Mouse (Mus musculus) stomach, postnatal 0 days (tissue): ENCODE data around the gene Pqlc3. TPM values are rescaled to one million over a fixed set of nuclear protein-coding genes. Genes with fewer than 3 reads are reported as not detected.
"Not testable (repeated sequence)": the region's sequence is repeated elsewhere in the genome, so short reads cannot be mapped to it uniquely, and the experiment has no call there.

Experiments used
- ATAC-seq: fragments of 200-750 bp; cut with Nextera tagmentation; 2 replicates; pipeline ENCODE4 v1.8.0; 2017; ENCODE audit not compliant: low FRiP score, low TSS enrichment
- DNase-seq: peaks from one replicate; pipeline ENCODE4 v3.0.0-alpha.2; 2016; ENCODE audit warnings: low spot score
- H3K27ac ChIP-seq: fragments of 300-500 bp; sonication (generic); replicated peaks from 2 replicates; pipeline ENCODE4 v1.5.1; 2014; ENCODE audit warnings: mild to moderate bottlenecking, control low read depth
- H3K27me3 ChIP-seq: fragments of 300-500 bp; sonication (generic); 2 replicates; pipeline ENCODE4 v1.6.1; 2014; ENCODE audit warnings: low read length; ENCODE audit not compliant: control insufficient read depth, insufficient read depth
- H3K36me3 ChIP-seq: fragments of 300-500 bp; sonication (generic); 2 replicates; pipeline ENCODE4 v1.6.1; 2014; ENCODE audit warnings: low read length, mixed read lengths; ENCODE audit not compliant: control insufficient read depth, insufficient read depth
- H3K4me1 ChIP-seq: fragments of 300-500 bp; sonication (generic); replicated peaks from 2 replicates; pipeline ENCODE4 v1.6.1; 2014; ENCODE audit warnings: antibody characterized with exemption; ENCODE audit not compliant: control insufficient read depth, insufficient read depth
- H3K4me2 ChIP-seq: fragments of 300-500 bp; sonication (generic); replicated peaks from 2 replicates; pipeline ENCODE4 v1.6.1; 2014; ENCODE audit warnings: low read depth, mild to moderate bottlenecking, control low read depth, moderate library complexity
- H3K4me3 ChIP-seq: fragments of 300-500 bp; sonication (generic); 2 replicates; pipeline ENCODE4 v1.5.1; 2014; ENCODE audit warnings: low read depth, low read length, control low read depth
- H3K9ac ChIP-seq: fragments of 300-500 bp; sonication (generic); 2 replicates; pipeline ENCODE4 v1.6.1; 2014; ENCODE audit warnings: mild to moderate bottlenecking, low read length, control low read depth, mixed read lengths
- H3K9me3 ChIP-seq: fragments of 300-500 bp; sonication (generic); 2 replicates; pipeline ENCODE4 v1.6.1; 2016; ENCODE audit warnings: low read length; ENCODE audit not compliant: control insufficient read depth
- CTCF ChIP-seq: IDR thresholded peaks from 2 replicates; pipeline ENCODE4 v1.5.1; 2016; ENCODE audit warnings: antibody characterized with exemption, low read depth, mild to moderate bottlenecking, moderate library complexity
- EP300 ChIP-seq: optimal IDR thresholded peaks from 2 replicates; pipeline ENCODE3; 2016; ENCODE audit warnings: antibody characterized with exemption
- WGBS: fragments of 180-500 bp; shearing (Covaris S2); extraction: QIAGEN DNeasy Blood & Tissue Kit; methylation state at CpG from one replicate; pipeline ENCODE4 v1.1.7; 2014; 5-methylcytosine and 5-hydroxymethylcytosine counted together
- polyA plus RNA-seq: library from polyadenylated mRNA; unstranded; fragments of >200 nt; fragmentation: Nextera tagmentation; extraction: Ambion mirVana; gene quantifications from 2 replicates; pipeline ENCODE4 v1.2.1, GENCODE M21; 2015

Pqlc3 gene
- polyA plus RNA-seq, 1 experiment from 2014 or later: 22.9 TPM

DNA sequence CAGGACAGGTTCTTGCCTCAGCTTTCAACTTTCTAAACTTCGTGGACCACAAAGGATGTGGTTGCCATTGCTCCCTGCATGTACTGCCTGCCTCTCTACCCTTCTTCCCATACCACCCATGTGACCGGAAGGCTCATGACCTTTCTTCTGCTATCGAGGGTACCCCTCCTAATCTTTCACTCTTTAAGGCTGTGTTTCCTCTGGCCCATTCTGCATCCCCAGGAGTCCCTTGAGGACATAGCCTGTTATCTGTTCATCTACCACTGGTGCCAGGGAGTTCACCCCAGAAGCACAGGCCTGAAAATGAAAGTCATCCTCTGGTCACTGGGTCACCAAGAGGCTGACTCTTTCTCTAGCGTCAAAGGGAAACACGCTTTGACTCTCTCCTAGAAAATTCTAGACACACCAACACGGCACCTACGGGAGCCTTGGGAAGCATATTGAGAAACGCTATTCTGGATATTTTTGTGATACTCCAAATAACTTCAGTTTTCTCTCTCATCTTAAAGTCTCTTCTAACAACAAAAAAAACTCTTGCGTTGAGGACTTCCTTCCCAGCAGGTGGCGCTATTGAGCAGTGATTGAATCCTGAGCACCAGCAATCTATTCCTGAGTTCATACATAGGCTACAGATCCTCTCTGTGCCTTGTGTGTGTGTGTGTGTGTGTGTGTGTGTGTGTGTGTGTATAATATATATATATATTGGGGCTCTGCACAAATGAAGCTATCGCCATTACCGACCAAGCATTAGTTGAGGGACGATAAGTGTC lies 32.7 kb upstream of the Pqlc3 start:
- H3K36me3 ChIP-seq: no peaks in the 10 kb centered on the region
- no peak overlapping the region for H3K27ac ChIP-seq
- H3K4me3 ChIP-seq: no peak overlapping the region
- no peak overlapping the region for H3K4me2 ChIP-seq
- no peak for ATAC-seq
- 41% methylated on average over 13 of the region's 13 CpGs for WGBS
- H3K9ac ChIP-seq: no peak overlapping the region
- H3K27me3 ChIP-seq: no peaks in the 10 kb centered on the region
- H3K9me3 ChIP-seq: no peaks in the 10 kb centered on the region
- TF ChIP-seq EP300 (no peak), CTCF (peak; percentile 91)
- H3K4me1 ChIP-seq: no peaks in the 10 kb centered on the region
- DNase-seq: peak; percentile 75

- H3K4me1 ChIP-seq: no peaks in the 10 kb centered on the region
- H3K4me2 ChIP-seq: no peak overlapping the region
- H3K9me3 ChIP-seq: no peaks in the 10 kb centered on the region
- H3K36me3 ChIP-seq: no peaks in the 10 kb centered on the region
- no peak overlapping the region for H3K9ac ChIP-seq
- H3K4me3 ChIP-seq: no peak overlapping the region
- no peaks in the 10 kb centered on the region for H3K27me3 ChIP-seq
- no peak for ATAC-seq
- H3K27ac ChIP-seq: no peak overlapping the region
- no peak for TF ChIP-seq EP300
- TF ChIP-seq CTCF: no peak
- WGBS: 90% methylated on average over 6 of the region's 6 CpGs
- DNase-seq: no peak
Measured at GRCm38 (mm10) chr12:17024554-17025110, 24.4 kb upstream of the Pqlc3 start.

DNA sequence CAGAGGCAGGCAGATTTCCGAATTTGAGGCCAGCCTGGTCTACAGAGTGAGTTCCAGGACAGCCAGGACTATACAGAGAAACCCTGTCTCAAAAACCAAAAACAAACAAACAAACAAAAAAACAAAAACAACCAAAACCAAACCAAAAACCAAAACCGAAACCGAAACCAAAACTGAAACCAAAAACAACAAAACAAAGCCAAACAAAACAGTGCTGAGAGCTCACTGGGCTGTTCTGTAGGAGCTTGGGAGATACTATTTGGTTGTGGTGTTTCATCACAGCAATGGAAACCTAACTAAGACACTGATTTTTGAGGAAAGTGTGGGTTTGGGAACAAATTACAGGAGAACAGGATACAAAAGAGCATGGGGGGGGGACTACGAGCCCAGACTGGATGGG lies 21.9 kb upstream of the Pqlc3 start:
- Histone ChIP-seq H3K4me1 (no peaks in the 10 kb centered on the region), H3K4me3 (no peak overlapping the region), H3K27me3 (no peaks in the 10 kb centered on the region), H3K4me2 (no peak overlapping the region), H3K9ac (no peak overlapping the region), H3K9me3 (no peaks in the 10 kb centered on the region), H3K27ac (no peak overlapping the region), H3K36me3 (no peaks in the 10 kb centered on the region)
- DNase-seq (no peak), ATAC-seq (no peak)
- WGBS: 88% methylated on average over 4 of the region's 4 CpGs
- no peak for TF ChIP-seq EP300
- no peak for TF ChIP-seq CTCF

DNA sequence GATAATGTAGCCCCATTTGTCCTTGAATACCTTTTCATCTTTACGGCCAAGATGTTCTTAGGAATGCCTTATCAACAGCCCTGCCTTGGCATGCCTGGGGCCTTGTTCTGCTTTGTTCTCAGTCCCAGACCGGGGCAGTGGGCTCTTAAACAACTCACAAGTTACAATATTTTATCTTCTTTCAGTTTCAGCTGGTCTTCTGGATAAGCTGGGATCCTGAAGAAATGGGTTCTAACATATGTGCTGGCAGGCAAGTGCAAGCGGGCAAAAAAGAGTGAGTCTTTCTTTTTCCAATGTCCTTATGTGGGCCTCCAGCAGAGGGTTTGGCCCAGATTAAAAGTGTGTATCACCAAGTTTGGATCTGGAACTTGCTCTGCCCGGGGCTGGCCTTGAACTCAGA lies 20.9 kb upstream of the Pqlc3 start:
- H3K4me1 ChIP-seq, DNase-seq, ATAC-seq, H3K4me3 ChIP-seq, H3K27me3 ChIP-seq, H3K9ac ChIP-seq, H3K27ac ChIP-seq, H3K36me3 ChIP-seq, H3K9me3 ChIP-seq, H3K4me2 ChIP-seq: not testable (repeated sequence)
- WGBS: 81% methylated on average over 4 of the region's 4 CpGs

DNA sequence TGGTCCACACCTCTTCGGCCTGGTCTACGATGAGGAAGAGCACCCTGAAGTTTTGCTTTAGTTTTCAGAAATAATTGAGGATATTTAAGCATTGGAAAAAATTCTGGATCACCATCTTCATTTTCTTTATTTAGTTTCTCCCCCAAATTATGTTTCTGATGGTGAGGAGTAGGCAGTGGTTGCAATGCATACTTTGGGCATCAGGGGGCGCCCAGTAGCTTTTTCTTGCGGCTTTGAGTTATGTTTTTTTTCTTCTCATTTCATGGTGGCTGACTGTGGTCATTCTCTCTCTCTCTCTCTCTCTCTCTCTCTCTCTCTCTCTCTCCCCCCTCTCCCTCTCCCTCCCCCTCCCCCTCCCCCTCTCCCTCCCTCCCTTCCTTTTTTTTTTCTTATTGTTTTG lies 18.3 kb upstream of the Pqlc3 start:
- ATAC-seq (no peak), DNase-seq (peak; percentile 51)
- 26% methylated on average over 4 of the region's 4 CpGs for WGBS
- Histone ChIP-seq H3K9ac (no peak overlapping the region), H3K4me3 (no peak overlapping the region), H3K36me3 (no peaks in the 10 kb centered on the region), H3K27ac (no peak overlapping the region), H3K4me1 (no peaks in the 10 kb centered on the region), H3K9me3 (no peaks in the 10 kb centered on the region), H3K27me3 (no peaks in the 10 kb centered on the region), H3K4me2 (no peak overlapping the region)
- TF ChIP-seq EP300 (no peak), CTCF (peak; percentile 73)

- TF ChIP-seq CTCF (no peak), EP300 (no peak)
Measured at GRCm38 (mm10) chr12:17015711-17016110, 15.5 kb upstream of the Pqlc3 start.

More at GRCm38 (mm10) chr12:17015711-17016110, 15.5 kb upstream of the Pqlc3 start:
- H3K36me3 ChIP-seq: no peaks in the 10 kb centered on the region
- H3K9me3 ChIP-seq: no peaks in the 10 kb centered on the region
- ATAC-seq: no peak
- H3K4me3 ChIP-seq: no peak overlapping the region
- H3K27me3 ChIP-seq: no peaks in the 10 kb centered on the region; the same call in 1 of the 2 replicates
- H3K9ac ChIP-seq: no peak overlapping the region
- no peak for DNase-seq
- 62% methylated on average over 2 of the region's 2 CpGs for WGBS
- H3K27ac ChIP-seq: no peak overlapping the region
- H3K4me2 ChIP-seq: no peak overlapping the region
- no peaks in the 10 kb centered on the region for H3K4me1 ChIP-seq
